Mouse (Mus musculus) embryo, embryonic 10.5 days (tissue): ENCODE measurements around the gene Mlxip.
A peak's percentile ranks its signal among the peaks of the same experiment; 100 is the strongest.

Source experiments
- DNase-seq: peaks from one replicate; pipeline ENCODE4 v3.0.0-alpha.2; 2015; ENCODE audit warnings: low spot score

Mlxip gene

DNA sequence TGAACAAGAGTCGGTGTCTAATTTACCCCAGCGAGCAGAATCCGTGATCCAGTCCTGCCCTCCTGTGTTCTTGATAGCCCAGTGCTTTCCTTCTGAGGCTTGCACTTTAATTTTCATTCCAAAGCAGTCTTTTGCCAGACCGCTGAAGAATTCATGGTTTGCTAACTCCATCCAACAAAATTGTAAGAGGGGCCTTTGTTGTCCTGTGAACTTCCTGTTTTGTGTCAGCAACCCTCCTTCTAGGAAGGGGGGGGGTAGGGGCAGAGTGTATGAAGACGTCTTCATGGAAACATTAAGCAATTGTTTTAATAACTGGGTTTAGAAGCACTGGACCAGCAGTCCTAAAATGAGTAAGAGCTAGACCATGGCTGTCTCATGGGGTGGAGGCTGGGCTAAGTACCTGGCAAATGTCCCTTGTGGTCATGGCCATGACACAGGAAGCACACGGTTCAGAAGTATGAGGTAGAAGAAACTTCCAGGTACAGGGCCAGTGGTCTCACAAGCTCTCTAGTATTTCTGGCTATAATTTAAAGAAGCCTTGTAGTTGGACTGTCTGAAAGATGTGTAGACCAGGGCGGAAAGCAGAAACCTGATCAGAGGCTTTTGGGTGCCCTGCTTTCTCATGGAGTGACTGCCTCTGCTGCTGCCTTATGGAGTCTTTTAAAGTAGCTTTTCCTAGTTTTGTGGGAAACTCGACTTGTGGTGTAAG is 41.6 kb downstream of the Mlxip start:
- DNase-seq = no peak

DNA sequence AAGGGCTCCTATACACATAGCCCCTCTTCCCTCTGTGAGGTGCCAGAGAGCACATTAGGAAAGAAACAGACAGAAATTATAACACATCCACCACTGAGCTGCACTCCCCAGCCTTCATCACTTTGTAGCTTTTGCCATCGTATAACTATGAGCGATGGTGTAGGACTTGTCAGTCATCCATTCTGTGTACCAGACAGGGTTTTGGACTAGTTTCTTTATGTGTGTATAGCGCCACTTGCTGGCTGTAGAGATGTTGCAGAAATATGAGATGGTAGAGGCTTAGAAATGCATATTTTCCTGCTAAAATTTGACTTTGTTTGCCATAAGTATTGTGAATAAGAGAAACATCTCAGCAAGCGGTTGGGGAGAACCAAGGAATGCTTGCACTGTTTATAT is 42.2 kb downstream of the Mlxip start:
- peak; percentile 70 for DNase-seq

DNA sequence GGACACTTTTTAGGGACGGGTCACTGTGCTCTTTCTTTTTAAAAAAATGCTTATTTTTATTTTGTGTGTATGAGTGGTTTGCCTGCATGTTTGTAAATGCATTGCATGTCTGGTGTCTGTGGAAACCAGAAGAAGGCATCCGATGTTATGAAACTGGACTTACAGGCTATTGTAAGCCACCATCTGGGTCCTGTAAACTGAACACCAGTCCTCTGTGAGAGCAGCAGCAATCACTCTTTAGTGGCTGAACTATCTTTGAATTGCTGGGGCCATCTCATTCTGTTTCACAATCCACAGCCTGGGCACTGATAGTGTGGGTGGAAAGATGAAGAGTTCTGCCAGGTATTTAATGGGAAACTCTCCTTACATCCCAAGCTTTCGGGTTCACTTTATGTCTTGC is 43.8 kb downstream of the Mlxip start:
- no peak for DNase-seq

GRCm38 (mm10) chr5:123439312-123439711 is 44.7 kb downstream of the Mlxip start:
- no peak for DNase-seq

GRCm38 (mm10) chr5:123439941-123440340 is 45.3 kb downstream of the Mlxip start:
- DNase-seq = peak; percentile 40

GRCm38 (mm10) chr5:123440664-123441063 is 46.1 kb downstream of the Mlxip start:
- DNase-seq = no peak

DNA sequence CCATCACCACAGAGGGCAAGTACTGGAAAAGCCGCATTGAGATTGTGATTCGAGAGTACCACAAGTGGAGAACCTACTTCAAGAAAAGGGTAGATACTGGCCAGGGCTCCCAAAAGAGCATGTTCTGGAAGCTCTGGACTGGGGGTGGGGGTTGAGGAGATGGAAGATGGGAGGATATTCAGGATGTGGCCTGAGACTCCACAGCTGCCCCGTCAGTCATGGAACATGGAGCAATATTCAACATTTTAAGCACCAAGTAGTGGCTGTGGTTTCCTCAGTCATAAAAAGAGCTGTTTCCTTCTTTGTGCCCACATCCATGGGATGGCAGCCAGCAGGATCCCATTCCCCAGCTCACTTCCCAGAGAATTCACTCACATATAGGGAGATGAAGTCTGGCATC is 47.7 kb downstream of the Mlxip start:
- DNase-seq = no peak

GRCm38 (mm10) chr5:123444069-123444468 is 49.5 kb downstream of the Mlxip start:
- DNase-seq = peak; percentile 82

- no peak for DNase-seq
These were observed 50.3 kb downstream of the Mlxip start for GRCm38 (mm10) chr5:123444849-123445334.

DNA sequence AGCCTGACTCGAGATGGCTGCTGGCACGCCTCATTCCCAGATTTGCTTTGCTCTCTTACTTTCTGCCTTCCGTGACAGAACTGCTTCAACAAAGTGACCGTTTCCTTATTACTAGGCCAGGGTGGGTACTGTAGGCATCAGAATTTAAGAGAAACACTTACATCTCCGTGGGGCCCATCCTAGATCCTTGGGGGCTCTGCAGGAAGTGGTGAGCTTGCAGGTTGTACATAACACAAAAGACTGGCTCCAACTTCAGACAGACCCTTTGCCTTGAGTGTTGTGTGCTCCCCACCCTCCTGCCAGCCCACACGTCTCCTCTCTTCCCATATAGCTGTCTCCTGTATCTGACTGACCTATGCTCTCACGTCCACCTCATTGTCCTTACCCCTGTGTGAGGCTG is 57.3 kb downstream of the Mlxip start:
- no peak for DNase-seq

DNA sequence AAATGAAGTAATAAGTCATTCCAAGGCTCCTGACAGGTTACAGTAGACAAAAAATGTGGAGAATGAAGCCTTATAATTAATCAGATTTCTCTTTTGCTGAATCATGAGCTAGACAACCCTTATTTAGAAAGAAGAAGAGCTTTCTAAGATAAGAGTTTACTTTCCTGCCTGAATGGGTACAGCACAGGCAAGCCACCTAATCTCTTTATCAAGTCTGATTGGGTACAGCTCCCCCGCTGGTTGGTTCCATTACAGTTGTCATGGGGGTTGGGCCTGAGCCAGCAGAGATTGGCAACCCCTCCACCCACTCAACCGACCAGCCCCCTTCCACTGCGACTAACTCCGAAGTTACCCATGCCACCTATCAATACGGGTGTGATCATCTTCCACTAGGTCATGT is 66.8 kb downstream of the Mlxip start:
- DNase-seq = no peak

DNA sequence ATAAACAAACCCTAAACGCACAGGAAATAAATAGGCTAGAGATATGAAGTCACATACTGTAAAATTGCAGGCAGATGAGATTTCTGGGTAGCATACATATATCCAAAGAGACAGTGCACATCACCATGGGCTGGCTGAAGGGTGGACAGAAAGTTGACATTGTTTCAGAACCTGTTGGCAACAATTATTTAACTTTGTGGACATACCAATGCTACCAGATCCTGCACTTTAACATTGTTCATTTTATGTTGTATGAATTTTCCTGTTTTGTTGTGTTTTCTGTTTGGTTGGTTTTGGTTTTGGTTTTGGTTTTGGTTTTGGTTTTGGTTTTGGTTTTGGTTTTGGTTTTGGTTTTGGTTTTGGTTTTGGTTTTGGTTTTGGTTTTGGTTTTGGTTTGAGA is 70.0 kb downstream of the Mlxip start:
- no peak for DNase-seq

GRCm38 (mm10) chr5:123470784-123471400 is 76.3 kb downstream of the Mlxip start:
- peak; percentile 22 for DNase-seq

DNA sequence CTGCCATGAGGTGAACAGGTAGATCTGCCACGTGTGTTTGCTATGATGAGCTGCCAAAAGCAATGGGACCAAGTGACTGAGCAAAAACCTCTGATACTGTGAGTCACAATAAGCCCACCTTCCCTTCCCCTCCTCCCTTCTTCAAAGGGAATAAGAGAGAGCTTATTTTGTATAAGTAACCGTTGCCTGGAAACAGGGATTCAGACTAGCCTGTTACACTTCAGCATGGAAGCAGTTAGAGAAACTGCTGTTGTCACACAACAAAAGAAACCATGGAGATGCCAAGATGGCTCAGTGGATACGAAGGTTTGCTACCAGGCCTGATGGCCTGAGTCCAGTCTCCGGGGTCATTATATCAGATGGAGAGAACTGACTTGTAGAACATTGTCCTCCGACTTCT is 79.2 kb downstream of the Mlxip start:
- no peak for DNase-seq

GRCm38 (mm10) chr5:123487659-123488395 is 93.2 kb downstream of the Mlxip start:
- DNase-seq = no peak

DNA sequence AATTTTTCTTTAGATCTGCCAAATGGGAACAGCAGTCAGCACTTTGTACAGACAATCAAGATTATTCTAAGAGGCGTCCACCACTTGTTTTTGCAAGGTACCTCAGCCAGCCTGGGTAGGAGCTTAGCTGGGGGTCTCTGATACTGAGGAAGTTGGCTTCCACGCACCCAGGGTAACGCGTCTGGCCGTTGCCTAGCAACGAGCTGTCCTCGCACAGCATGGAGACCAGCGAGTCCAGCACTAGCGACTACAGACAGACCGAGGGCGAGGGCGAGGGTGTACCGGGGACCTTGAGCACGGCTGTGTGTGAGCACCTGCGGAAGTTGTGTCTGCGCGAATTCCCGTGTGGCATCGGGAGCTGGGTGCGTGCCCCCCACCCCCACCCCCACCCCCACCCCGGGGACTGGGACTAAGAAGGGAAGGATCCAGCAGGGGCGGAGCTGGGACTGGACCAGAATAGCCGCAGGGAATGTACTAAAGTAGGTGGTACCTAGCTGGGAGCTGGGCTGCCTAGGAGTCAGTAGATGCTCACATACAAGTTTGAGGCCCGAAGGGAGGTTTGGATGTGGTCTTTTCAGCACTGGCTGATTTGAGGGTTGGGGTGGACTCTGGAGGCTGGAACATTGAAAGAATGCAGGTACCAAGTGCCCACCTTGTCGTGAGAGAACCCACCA is 94.7 kb downstream of the Mlxip start, which contains the start of the genes Lrrc43 and Il31:
Gene Lrrc43, plus strand, starts transcription at position 194 of the 674 bp plus-strand sequence.
Gene Il31, minus strand, starts transcription at position 378 of the 674 bp plus-strand sequence.
- DNase-seq = peak; percentile 72

DNA sequence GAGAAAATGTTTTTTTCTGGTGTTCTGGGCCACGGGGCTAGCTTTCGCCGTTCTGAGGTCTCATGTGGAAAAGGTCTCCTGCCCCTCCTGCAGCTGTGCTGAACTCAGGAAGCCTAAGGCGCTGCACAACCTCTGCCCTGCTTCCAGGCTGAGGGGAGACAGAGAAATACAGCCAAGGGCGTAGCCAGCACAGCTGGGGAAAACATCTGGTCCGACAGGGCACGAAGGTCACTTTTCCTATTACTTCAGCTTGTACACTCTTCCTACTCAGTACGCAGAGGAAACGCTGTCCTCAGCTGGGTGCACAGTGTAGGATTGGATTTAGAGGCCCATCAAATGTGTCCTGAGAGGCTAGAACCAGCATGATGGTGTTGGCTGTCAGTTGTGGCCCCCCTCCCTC is 95.3 kb downstream of the Mlxip start:
- DNase-seq = peak; percentile 34

- peak; percentile 33 for DNase-seq
These were observed 105.1 kb downstream of the Mlxip start for GRCm38 (mm10) chr5:123499717-123500116.

- DNase-seq = no peak
These were observed 107.4 kb downstream of the Mlxip start for GRCm38 (mm10) chr5:123501973-123502372.
